Mouse (Mus musculus): ENCODE data around the gene Mad2l2. TPM values are rescaled to one million over a fixed set of nuclear protein-coding genes. Genes with fewer than 3 reads are reported as not detected.

Gene Mad2l2
- polyA plus RNA-seq, 1 experiment from 2014 or later, result 83.6 TPM

GRCm38 (mm10) chr4:148149540-148149939 lies 19.4 kb downstream of the Mad2l2 start:
- Histone ChIP-seq H3K9me3 (ENCODE audit: control insufficient read depth, low read length) (no peaks in the 10 kb centered on the region), H3K36me3 (ENCODE audit: control insufficient read depth, insufficient read depth, low read length) (peaks cover 8% of the 10 kb centered on the region), H3K4me3 (ENCODE audit: low read depth, low read length) (no peak overlapping the region), H3K27me3 (ENCODE audit: control insufficient read depth, insufficient read depth, low read length) (no peaks in the 10 kb centered on the region), H3K9ac (ENCODE audit: low read length) (no peak overlapping the region), H3K4me2 (no peak overlapping the region), H3K27ac (ENCODE audit: low read depth, low read length) (no peak overlapping the region), H3K4me1 (ENCODE audit: control insufficient read depth, insufficient read depth, low read length) (peaks cover 7% of the 10 kb centered on the region)
- no peak for ATAC-seq (ENCODE audit: low FRiP score)
- no peak for DNase-seq (ENCODE audit: low spot score, missing footprints)
- WGBS, result 74% methylated on average over 12 of the region's 12 CpGs

- no peak overlapping the region for H3K9ac ChIP-seq (ENCODE audit: low read length)
- H3K36me3 ChIP-seq (ENCODE audit: control insufficient read depth, insufficient read depth, low read length), result peaks cover 3% of the 10 kb centered on the region; the same call in 1 of the 2 replicates
- no peak overlapping the region for H3K27ac ChIP-seq (ENCODE audit: low read depth, low read length)
- DNase-seq (ENCODE audit: low spot score, missing footprints) (no peak), ATAC-seq (ENCODE audit: low FRiP score) (no peak)
- H3K27me3 ChIP-seq (ENCODE audit: control insufficient read depth, insufficient read depth, low read length), result no peaks in the 10 kb centered on the region
- H3K4me2 ChIP-seq, result no peak overlapping the region
- peaks cover 7% of the 10 kb centered on the region for H3K4me1 ChIP-seq (ENCODE audit: control insufficient read depth, insufficient read depth, low read length)
- 53% methylated on average over 7 of the region's 7 CpGs for WGBS
- H3K4me3 ChIP-seq (ENCODE audit: low read depth, low read length), result no peak overlapping the region
- no peaks in the 10 kb centered on the region for H3K9me3 ChIP-seq (ENCODE audit: control insufficient read depth, low read length)
These were observed 20.1 kb downstream of the Mad2l2 start for GRCm38 (mm10) chr4:148150242-148150641.

- Histone ChIP-seq H3K9ac (ENCODE audit: low read length) (peak overlapping the region; percentile 78), H3K4me2 (peak overlapping the region; percentile 98), H3K27me3 (ENCODE audit: control insufficient read depth, insufficient read depth, low read length) (no peaks in the 10 kb centered on the region), H3K4me3 (ENCODE audit: low read depth, low read length) (peak overlapping the region; percentile 45), H3K9me3 (ENCODE audit: control insufficient read depth, low read length) (no peaks in the 10 kb centered on the region), H3K4me1 (ENCODE audit: control insufficient read depth, insufficient read depth, low read length) (peaks cover 7% of the 10 kb centered on the region), H3K36me3 (ENCODE audit: control insufficient read depth, insufficient read depth, low read length) (peaks cover 5% of the 10 kb centered on the region; the same call in 1 of the 2 replicates), H3K27ac (ENCODE audit: low read depth, low read length) (no peak overlapping the region)
- DNase-seq (ENCODE audit: low spot score, missing footprints) (no peak), ATAC-seq (ENCODE audit: low FRiP score) (no peak)
- WGBS, result 68% methylated on average over 3 of the region's 3 CpGs
These were observed 20.7 kb downstream of the Mad2l2 start for GRCm38 (mm10) chr4:148150953-148151266.

GRCm38 (mm10) chr4:148151267-148152168 lies 21.3 kb downstream of the Mad2l2 start, which contains the start of gene Fbxo6:
Gene Fbxo6 (minus strand): TSS chr4:148152140.
- Histone ChIP-seq H3K4me1 (ENCODE audit: control insufficient read depth, insufficient read depth, low read length) (peaks cover 7% of the 10 kb centered on the region), H3K36me3 (ENCODE audit: control insufficient read depth, insufficient read depth, low read length) (peaks cover 4% of the 10 kb centered on the region; the same call in 1 of the 2 replicates), H3K27ac (ENCODE audit: low read depth, low read length) (peak within 1 kb of the TSS; percentile 68), H3K4me3 (ENCODE audit: low read depth, low read length) (peak within 1 kb of the TSS; percentile 45), H3K4me2 (peak within 1 kb of the TSS; percentile 98), H3K9me3 (ENCODE audit: control insufficient read depth, low read length) (no peaks in the 10 kb centered on the region), H3K27me3 (ENCODE audit: control insufficient read depth, insufficient read depth, low read length) (no peaks in the 10 kb centered on the region), H3K9ac (ENCODE audit: low read length) (peak within 1 kb of the TSS; percentile 78)
- ATAC-seq (ENCODE audit: low FRiP score) (peak; percentile 92), DNase-seq (ENCODE audit: low spot score, missing footprints) (peak; percentile 96)
- WGBS, result 2% methylated on average over 60 of the region's 67 CpGs

- Histone ChIP-seq H3K4me2 (no peak overlapping the region), H3K9me3 (ENCODE audit: control insufficient read depth, low read length) (no peaks in the 10 kb centered on the region), H3K9ac (ENCODE audit: low read length) (no peak overlapping the region), H3K4me3 (ENCODE audit: low read depth, low read length) (no peak overlapping the region), H3K4me1 (ENCODE audit: control insufficient read depth, insufficient read depth, low read length) (peaks cover 7% of the 10 kb centered on the region), H3K27ac (ENCODE audit: low read depth, low read length) (no peak overlapping the region; the same call in 1 of the 2 replicates), H3K27me3 (ENCODE audit: control insufficient read depth, insufficient read depth, low read length) (no peaks in the 10 kb centered on the region), H3K36me3 (ENCODE audit: control insufficient read depth, insufficient read depth, low read length) (0 out of 2 replicates have a peak, but pooled peaks cover 2% of the 10 kb centered on the region)
- ATAC-seq (ENCODE audit: low FRiP score), result no peak
- WGBS, result 73% methylated on average over 5 of the region's 5 CpGs
- no peak for DNase-seq (ENCODE audit: low spot score, missing footprints)
These were observed 22.4 kb downstream of the Mad2l2 start for GRCm38 (mm10) chr4:148152547-148152946.

GRCm38 (mm10) chr4:148154006-148154405 lies 23.8 kb downstream of the Mad2l2 start:
- no peak overlapping the region for H3K27ac ChIP-seq (ENCODE audit: low read depth, low read length)
- no peaks in the 10 kb centered on the region for H3K27me3 ChIP-seq (ENCODE audit: control insufficient read depth, insufficient read depth, low read length)
- H3K4me3 ChIP-seq (ENCODE audit: low read depth, low read length), result no peak overlapping the region
- no peaks in the 10 kb centered on the region for H3K9me3 ChIP-seq (ENCODE audit: control insufficient read depth, low read length)
- no peak overlapping the region for H3K9ac ChIP-seq (ENCODE audit: low read length)
- peaks cover 2% of the 10 kb centered on the region; the same call in 1 of the 2 replicates for H3K36me3 ChIP-seq (ENCODE audit: control insufficient read depth, insufficient read depth, low read length)
- ATAC-seq (ENCODE audit: low FRiP score) (no peak), DNase-seq (ENCODE audit: low spot score, missing footprints) (no peak)
- no peak overlapping the region for H3K4me2 ChIP-seq
- H3K4me1 ChIP-seq (ENCODE audit: control insufficient read depth, insufficient read depth, low read length), result peaks cover 16% of the 10 kb centered on the region
- 96% methylated on average over 4 of the region's 4 CpGs for WGBS

- H3K4me3 ChIP-seq (ENCODE audit: low read depth, low read length), result no peak overlapping the region
- ATAC-seq (ENCODE audit: low FRiP score), result no peak
- H3K4me1 ChIP-seq (ENCODE audit: control insufficient read depth, insufficient read depth, low read length), result peaks cover 16% of the 10 kb centered on the region
- no peak overlapping the region for H3K4me2 ChIP-seq
- 64% methylated on average over 3 of the region's 3 CpGs for WGBS
- peaks cover 2% of the 10 kb centered on the region; the same call in 1 of the 2 replicates for H3K36me3 ChIP-seq (ENCODE audit: control insufficient read depth, insufficient read depth, low read length)
- no peak overlapping the region for H3K9ac ChIP-seq (ENCODE audit: low read length)
- H3K27me3 ChIP-seq (ENCODE audit: control insufficient read depth, insufficient read depth, low read length), result no peaks in the 10 kb centered on the region
- no peak overlapping the region for H3K27ac ChIP-seq (ENCODE audit: low read depth, low read length)
- H3K9me3 ChIP-seq (ENCODE audit: control insufficient read depth, low read length), result no peaks in the 10 kb centered on the region
- peak; percentile 94 for DNase-seq (ENCODE audit: low spot score, missing footprints)
These were observed 24.8 kb downstream of the Mad2l2 start for GRCm38 (mm10) chr4:148154982-148155381.

- peak overlapping the region; percentile 75 for H3K27ac ChIP-seq (ENCODE audit: low read depth, low read length)
- ATAC-seq (ENCODE audit: low FRiP score), result peak; percentile 15
- H3K4me2 ChIP-seq, result peak overlapping the region; percentile 88
- peak overlapping the region; percentile 77 for H3K9ac ChIP-seq (ENCODE audit: low read length)
- DNase-seq (ENCODE audit: low spot score, missing footprints), result peak; percentile 93
- WGBS, result 24% methylated on average over 27 of the region's 27 CpGs
- peaks cover 30% of the 10 kb centered on the region for H3K27me3 ChIP-seq (ENCODE audit: control insufficient read depth, insufficient read depth, low read length)
- H3K9me3 ChIP-seq (ENCODE audit: control insufficient read depth, low read length), result no peaks in the 10 kb centered on the region
- peaks cover 2% of the 10 kb centered on the region; the same call in 1 of the 2 replicates for H3K36me3 ChIP-seq (ENCODE audit: control insufficient read depth, insufficient read depth, low read length)
- H3K4me1 ChIP-seq (ENCODE audit: control insufficient read depth, insufficient read depth, low read length), result peaks cover 18% of the 10 kb centered on the region
- H3K4me3 ChIP-seq (ENCODE audit: low read depth, low read length), result peak overlapping the region; percentile 65
These were observed 28.5 kb downstream of the Mad2l2 start for GRCm38 (mm10) chr4:148158436-148159348.

Data from midbrain, embryonic 11.5 days (tissue).